Mouse (Mus musculus) MEL (cell line): Measurements from ENCODE around the gene Edar.

Experiments
- EP300 ChIP-seq, 2 experiments: IDR thresholded peaks; 2 replicates each; pipeline ENCODE4 v1.6.1; 2011; ENCODE audit warnings: improper control_type of control experiment in 2 of 2, low read length in 2 of 2, low read depth in 1 of 2, mild to moderate bottlenecking in 1 of 2
- KAT2A ChIP-seq: conservative IDR thresholded peaks from 2 replicates; pipeline ENCODE4 v1.6.1; 2012; ENCODE audit warnings: low read depth, low read length, improper control_type of control experiment, inconsistent platforms
- MXI1 ChIP-seq: IDR thresholded peaks from 2 replicates; pipeline ENCODE4 v1.6.1; 2011; ENCODE audit warnings: mild to moderate bottlenecking, low read depth, low read length, improper control_type of control experiment
- RAD21 ChIP-seq: IDR thresholded peaks from 2 replicates; pipeline ENCODE4 v1.6.1; 2011; ENCODE audit warnings: mild to moderate bottlenecking, low read depth, low read length, improper control_type of control experiment
- UBTF ChIP-seq: IDR thresholded peaks from 2 replicates; pipeline ENCODE4 v1.6.1; 2012; ENCODE audit warnings: low read depth, mild to moderate bottlenecking, inconsistent platforms, low read length, improper control_type of control experiment, moderate library complexity, borderline replicate concordance; ENCODE audit not compliant: insufficient read depth

DNA sequence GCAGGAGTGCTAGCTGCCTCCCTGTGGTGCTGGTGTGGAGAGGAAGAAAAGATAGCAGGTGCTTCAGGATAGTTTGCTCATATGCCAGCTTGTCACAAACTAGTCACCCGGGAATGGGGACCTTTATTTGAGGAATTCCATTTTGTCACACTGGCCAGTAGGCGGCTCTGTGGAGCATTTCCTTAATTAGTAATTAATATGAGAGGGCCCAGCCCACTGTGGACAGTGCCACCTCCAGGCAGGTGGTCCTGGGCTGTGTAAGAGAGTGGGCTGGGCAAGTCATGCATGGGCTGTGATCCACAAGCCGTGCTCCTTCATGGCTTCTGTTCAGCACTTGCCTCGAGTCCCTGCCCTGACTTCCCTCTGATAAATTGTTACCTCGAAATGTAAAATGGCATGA, 26.7 kb downstream of the Edar start:
- TF ChIP-seq UBTF, result no peak
- TF ChIP-seq KAT2A, result no peak
- TF ChIP-seq EP300 (IDR thresholded peaks at IDR 0.05; ENCODE audit: low read depth in 1 of 2, low read length in 2 of 2), result no peak
- TF ChIP-seq MXI1, result no peak
- no peak for TF ChIP-seq RAD21
